Mouse (Mus musculus) spleen, adult 18-20 months (tissue): Measurements from ENCODE around the gene Gcn1l1.
"Not testable (repeated sequence)": the region's sequence is repeated elsewhere in the genome, so short reads cannot be mapped to it uniquely, and the experiment has no call there.

Experiments used
- DNase-seq, 2 experiments: peaks; one replicate each; pipeline ENCODE4 v3.0.0; 2022; ENCODE audit warnings: mixed read lengths in 2 of 2

Gcn1l1 gene

GRCm38 (mm10) chr5:115560336-115560905 is 4.6 kb upstream of the Gcn1l1 start:
- no peak for DNase-seq

- no peak for DNase-seq
Observed at GRCm38 (mm10) chr5:115563771-115564585, 1.1 kb upstream of the Gcn1l1 start.

GRCm38 (mm10) chr5:115565403-115565802 is 349 bp downstream of the Gcn1l1 start:
- DNase-seq: no peak

DNA sequence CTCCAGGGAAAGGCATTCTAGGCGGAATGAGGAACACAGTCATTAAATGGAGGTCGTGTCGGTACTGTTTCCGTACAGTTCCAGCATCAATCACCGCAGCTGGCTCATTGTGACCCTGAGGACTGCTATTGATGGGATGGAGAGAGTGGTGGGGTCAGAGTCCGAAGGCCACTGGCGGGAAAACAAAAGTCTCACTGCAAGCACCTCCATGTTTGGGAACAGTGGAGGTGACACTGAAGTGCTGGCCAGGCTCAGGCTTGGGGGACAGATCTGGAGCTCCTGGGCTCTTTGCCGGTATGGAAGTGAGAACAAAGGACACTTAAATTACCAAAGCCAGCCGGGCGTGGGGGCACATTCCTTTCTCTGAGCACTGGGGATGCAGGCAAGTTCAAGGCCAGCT is 3.6 kb downstream of the Gcn1l1 start:
- no peak for DNase-seq

DNA sequence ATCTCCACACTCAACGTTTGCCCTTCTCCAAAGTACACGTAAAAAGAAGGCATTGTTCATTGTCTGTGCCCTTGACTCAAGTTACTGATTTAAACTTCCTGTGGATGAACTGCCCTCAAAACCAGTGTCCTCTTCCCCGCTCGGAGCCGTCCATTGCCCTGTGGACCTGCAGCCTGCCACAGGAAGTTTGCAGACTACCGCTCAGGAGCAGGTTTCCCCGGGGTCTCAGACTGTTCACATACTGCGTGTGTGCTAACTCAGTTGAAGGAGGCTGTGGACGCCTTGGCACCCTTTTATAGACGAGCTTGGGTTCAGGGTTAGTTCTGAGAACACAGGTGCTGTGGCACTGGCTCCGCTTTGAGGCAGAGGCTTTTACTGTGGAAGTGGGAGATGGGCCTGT is 4.3 kb downstream of the Gcn1l1 start:
- no peak for DNase-seq

DNA sequence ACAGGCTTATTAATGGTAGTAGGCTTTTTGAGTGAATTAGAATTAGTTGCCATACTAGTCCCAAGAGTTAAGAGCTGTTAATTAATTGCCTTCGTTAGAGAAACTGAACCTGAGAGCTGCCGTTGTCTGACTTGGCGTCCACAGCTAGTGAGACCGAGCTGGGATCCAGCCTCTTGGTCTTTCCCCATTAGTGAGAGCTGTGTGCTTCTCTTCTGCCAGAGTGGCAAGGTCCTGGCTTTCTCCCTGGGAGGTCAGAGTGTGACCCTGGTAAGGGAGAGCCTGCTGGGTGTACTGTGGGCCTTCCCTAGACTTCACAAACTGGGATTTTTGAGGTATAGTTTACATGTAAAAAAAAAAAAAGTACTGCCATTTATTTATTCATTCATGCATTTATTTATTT is 4.7 kb downstream of the Gcn1l1 start:
- no peak for DNase-seq

GRCm38 (mm10) chr5:115571086-115571485 is 6.0 kb downstream of the Gcn1l1 start:
- no peak for DNase-seq

DNA sequence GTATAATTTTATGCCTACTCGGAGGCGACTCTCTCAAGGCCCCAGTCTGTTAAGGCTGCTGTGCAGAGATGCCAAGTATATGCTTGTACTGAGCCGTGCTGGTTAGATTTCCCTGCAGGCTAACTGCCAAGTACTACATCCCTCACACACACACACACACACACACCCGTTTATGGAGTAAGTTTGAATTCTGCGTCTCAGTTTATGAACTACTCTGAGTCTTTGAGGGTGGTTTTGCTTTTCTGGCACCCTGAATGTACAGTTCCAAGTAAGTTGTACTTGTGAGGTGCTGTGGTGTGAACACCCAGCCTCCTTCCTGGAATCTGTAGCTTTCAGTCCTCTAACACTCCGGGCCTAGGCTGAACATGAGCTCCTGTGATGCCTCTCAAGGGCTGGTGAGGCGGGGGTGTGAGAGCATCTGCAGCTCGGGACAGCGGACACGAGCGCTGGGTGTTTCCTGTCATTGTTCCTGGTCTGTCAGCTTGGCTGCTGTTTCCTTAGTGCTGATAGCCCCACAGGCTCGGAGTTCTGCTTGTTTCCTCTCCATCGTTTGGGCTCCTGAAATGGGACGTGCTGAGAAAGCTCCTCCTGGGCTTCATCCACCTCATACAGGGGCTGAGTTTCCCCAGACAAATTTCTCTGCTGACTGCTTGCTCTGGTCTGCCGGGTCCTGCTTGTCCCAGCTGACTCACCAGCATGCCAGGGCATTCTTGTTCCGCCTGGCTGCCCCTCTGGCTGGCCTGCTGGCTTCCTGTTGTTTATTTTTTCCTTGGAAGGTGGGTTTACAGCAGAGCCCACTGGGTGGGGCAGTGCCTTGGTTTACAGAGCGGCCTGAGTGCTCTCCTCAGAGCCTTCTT is 7.9 kb downstream of the Gcn1l1 start:
- no peak for DNase-seq

DNA sequence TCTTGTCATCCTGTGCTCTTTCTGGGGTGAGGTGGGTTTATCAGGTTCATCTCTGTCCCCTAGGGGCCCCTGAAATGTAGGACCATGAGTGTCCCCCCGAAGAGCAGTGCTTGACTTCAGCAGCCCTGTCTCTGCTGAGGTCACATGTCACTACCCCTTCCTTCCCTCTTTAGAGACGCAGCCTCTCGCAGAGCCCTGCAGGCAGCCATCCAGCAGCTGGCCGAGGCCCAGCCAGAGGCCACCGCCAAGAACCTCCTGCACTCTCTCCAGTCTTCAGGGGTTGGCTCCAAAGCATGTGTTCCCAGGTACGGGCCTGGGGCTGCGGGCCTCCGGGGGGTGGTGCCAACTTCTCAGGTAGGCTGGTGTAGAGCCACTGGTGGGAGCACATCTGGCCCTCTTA is 9.9 kb downstream of the Gcn1l1 start:
- no peak for DNase-seq

GRCm38 (mm10) chr5:115577686-115578085 is 12.6 kb downstream of the Gcn1l1 start:
- not testable (repeated sequence) for DNase-seq

- no peak for DNase-seq
Observed at GRCm38 (mm10) chr5:115578922-115579321, 13.9 kb downstream of the Gcn1l1 start.

GRCm38 (mm10) chr5:115579363-115579762 is 14.3 kb downstream of the Gcn1l1 start:
- DNase-seq: no peak

DNA sequence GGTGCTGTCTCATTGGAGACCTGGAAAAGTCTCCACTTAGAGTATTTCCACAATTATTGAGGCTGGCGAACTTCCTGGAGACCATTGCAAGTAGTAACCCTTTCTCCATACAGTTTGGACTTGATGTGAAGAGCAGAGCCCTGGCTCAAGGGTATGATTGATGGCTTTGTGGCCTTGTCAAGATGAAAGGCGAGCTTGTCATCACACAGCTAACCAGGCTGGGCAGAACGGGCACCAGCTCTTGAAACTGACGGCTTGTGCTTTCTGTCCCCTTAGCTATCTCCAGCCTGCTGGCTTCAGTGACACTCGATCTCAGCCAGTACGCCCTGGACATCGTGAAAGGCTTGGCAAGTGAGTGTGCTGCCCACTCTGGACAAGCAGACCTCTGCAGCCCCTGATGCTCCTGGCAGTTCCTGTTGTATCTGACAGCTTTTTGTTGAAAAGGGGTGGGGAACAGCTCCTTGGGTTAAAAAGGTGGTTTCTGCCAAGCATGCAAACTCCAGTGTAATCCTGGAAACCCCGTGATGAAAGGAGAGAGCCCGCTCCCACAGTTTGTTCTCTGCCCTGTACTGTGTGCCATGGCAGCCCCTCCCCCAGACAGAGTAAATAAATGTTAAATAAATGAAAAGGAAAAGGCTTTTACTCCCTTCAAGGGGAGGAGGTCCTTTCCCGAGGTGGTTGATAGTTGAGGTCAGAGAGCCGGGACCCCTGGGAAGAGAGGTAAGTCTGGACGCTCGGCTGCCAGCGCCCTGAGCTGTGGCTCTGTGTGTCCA is 15.4 kb downstream of the Gcn1l1 start:
- no peak for DNase-seq

DNA sequence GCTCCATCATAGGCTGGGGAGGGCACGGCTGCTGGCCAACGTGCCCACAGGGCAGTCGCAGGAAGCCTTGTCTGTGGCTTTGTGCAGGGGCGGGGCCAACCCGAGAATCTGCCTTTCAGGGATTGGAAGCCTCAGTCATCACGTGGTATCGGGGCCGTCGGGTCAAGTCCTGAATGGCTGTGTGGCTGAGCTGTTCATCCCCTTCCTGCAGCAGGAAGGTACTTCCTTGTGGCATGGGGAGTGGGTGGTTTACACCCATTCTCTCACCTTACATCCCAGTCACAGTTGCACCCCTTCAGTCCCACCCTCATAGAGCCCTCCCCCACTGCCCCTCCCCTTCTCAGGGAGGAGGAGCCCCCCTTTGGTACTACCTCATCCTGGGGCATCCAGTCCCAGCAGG is 16.6 kb downstream of the Gcn1l1 start:
- no peak for DNase-seq

DNA sequence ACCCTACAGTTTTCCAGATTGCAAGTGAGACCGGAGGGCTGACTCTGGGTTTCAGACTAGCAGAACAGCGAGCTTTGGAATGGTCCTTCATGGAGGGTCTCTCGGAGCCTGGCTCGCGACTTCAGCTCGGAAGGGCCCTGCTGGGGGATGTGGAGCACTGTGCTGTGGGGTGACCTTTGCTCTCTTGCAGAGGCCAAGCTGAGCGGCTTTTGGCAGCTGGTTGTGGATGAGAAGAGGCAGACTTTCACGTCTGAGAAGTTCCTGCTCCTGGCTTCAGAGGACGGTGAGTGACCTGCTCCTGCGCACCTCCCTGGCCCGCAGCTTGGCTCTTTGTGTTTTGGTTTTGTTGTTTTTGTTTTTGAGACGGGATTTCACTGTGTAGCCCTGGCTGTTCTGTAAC is 20.6 kb downstream of the Gcn1l1 start:
- no peak for DNase-seq

- DNase-seq: no peak
Observed at GRCm38 (mm10) chr5:115586166-115586565, 21.1 kb downstream of the Gcn1l1 start.

- no peak for DNase-seq
Observed at GRCm38 (mm10) chr5:115586780-115587179, 21.7 kb downstream of the Gcn1l1 start.

GRCm38 (mm10) chr5:115591028-115591427 is 26.0 kb downstream of the Gcn1l1 start:
- DNase-seq: no peak

- no peak for DNase-seq
Observed at GRCm38 (mm10) chr5:115591506-115591905, 26.5 kb downstream of the Gcn1l1 start.

DNA sequence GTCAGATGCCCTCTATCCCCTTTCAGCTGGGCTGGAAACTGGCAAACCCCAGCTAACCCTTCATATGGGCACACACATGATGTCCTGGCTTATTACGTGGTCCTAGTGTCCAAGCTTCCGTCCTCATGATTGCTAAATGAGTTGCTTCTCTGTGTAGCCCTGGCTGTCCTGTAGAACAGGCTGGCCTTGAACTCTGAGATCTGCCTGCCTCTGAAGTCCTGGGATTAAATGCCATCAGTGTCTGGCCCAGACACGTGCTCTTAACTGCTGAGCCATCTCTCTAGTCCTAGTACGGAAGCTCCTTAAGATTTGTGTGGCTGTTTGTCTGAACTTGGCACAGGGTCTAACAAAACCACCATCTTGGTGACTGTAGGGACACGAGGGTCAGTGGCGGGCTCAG is 38.5 kb downstream of the Gcn1l1 start:
- DNase-seq: no peak

GRCm38 (mm10) chr5:115611566-115611965 is 46.5 kb downstream of the Gcn1l1 start:
- no peak for DNase-seq

- DNase-seq: no peak
Observed at GRCm38 (mm10) chr5:115613332-115613731, 48.3 kb downstream of the Gcn1l1 start.

- DNase-seq: peak in 1 of 2 experiments; percentile 57
Observed at GRCm38 (mm10) chr5:115614948-115615347, 49.9 kb downstream of the Gcn1l1 start.
